Mouse (Mus musculus) cerebellum, adult 18-20 months (tissue): ENCODE data around the gene Ky.

Experiments used
- DNase-seq, 2 experiments: peaks; one replicate each; pipeline ENCODE4 v3.0.0; 2021

Gene Ky

DNA sequence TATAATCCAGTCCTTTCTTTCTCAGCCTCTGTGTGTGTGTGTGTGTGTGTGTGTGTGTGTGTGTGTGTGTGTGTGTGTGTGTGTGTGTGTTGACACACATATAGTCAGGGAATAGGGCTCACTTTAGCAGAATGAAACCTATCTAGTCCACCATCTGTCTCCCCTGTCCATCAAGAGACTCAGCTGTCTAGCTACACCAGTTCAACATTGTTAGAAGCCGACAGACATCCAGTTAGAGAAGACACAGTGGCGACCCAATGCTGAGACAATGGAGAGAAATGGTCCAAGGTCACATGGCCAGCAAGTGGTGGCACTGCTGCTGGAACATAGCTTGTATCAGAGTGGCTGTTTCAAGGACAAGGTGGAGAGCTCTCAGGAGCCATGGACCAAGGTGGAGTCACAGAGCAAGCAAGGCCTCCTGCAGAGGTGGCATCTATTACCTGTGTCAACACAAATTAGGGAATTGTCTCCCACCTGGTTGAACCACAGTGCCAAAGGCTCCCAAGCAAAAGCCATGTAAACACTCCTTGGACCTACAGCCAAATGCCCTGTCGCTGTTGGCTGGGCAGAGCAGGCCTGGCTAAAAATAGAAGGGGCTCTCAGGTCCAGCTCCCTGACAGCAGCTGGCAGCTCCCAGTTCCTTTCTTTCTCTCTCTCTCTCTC is 703 bp upstream of the Ky start:
- peak; percentile 40 to 41 for DNase-seq

DNA sequence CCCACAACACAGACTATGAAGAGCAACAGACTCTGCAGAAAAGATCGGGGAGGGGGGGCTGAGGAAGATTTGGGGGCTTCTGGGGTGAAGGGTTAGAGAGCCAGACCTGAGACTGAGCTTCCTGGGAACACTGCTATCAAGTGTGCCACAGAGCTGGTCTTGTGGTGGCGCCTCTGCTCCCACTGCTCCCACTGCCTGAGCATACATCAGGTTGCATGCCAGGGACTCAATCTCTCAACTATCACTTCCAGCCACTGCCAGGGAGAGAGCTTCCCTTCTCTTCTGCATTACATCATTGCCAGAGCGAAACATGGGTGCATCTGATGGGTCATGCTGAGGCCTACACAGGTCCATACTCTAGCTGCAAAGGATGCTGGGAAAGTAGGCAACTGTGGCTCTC is 2.8 kb downstream of the Ky start:
- DNase-seq = no peak

DNA sequence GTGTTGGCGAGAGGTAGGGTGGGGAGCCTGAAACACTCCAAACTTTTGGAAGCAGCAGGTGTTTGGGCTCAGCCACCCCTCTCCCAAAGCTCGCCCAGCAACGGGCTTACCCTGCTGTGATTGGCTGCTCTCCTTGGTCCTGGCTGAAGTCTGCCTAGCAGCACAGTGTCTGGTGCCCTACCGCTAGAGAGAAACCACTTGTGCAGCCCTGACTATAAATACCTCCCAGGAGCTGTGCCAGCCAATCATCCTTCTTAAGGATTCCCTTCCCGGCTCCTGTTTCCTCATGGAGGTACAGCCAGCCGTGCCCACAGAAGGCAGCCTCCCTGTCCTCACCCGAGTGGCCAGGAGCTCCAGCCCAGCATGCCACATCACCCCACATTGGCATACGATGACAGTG is 5.9 kb downstream of the Ky start:
- peak; percentile 37 to 43 for DNase-seq

DNA sequence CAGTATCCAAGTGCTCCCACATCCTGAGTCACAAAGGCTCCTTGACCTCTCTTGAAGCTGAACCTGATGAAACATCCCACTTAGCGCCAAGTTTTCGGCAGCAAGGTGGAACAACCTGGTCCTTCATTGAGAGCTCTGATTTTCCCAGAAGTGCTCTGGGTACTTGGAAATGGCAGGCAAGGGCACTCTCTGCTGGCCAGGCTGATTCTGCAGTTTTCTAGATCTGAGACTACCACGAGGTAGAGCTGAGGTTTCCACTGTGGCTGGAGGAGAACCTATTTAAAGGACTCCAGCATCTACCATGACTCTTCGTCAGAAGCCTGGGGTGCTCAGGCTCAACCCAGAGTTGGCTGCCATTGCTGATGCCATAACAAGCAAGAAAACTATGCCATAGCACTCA is 8.0 kb downstream of the Ky start:
- no peak for DNase-seq

DNA sequence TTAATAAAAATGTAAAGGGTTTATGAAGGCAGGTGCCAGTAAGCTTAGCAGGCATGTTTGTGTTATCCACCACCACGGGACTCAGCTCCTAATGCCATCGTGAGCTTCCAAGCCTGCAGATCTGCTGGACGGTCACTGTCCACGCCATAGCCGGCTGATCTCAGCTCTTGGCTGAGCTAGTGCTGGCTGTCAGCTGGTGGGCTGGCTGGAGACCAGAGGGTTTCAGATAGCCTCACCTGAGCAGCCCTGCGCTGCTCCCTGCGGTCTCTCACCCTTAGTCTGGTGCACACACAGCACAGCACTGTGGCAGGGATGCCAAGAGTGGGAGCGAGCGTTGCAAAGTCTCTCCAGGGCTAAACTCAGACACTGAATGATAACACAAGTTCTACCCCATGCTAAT is 12.9 kb downstream of the Ky start:
- peak; percentile 75 to 76 for DNase-seq

DNA sequence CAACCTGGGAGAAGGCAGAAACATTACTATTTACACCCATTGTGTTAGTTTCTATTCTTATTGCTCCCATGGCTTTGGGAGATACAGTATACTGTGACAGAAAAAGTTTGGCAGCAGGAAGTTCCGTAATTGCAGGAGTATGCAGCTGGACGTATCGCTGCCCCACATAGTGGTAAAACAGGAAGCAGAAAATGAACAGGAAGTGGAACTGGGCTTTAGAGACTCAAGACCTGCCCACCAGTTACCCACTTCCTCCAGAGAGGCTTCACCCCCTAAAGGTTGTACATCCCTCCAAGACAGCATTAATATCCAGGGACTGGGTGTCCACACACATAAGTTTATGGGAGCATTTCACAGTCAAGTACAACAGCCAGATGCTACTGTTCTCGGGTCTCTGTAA is 15.8 kb downstream of the Ky start:
- no peak for DNase-seq

DNA sequence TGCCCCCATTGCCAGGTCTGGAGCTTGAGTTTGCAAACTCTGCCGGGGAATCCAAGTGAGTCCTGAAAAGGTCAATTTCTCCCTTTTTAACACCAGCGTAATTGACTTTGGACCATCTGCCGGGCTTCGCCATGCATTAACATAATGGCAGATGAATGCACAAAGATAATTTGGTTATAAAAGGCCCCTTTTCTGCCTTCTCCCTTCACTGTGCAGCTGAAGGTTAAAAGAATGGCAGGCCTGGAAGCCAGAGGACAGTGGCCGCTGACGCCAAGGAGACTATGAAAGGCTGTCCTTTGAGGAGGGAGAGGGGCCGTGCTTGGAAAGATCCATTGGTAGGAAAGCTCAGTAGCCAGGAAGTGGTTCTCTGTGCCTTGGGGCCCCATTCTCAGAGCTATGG is 22.6 kb downstream of the Ky start:
- no peak for DNase-seq

DNA sequence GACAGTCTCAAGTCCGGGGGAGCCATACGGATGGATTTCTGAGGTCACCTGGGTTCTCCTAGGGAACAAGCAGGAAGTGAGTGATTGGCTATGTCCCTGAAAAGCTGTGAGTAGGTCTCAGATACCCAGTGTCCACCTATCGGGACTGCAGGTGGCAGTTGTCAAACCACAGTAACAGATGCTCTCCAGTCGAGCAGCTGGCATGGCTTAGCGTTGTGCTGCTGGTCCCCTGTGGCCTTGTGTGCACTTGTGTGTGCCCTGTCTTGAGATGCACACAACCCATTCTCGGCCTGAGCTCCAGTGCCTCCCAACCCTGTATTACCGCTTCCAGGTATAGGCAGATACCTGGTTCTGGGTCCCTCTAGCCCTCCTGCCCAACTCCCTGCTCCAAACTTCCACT is 23.0 kb downstream of the Ky start:
- no peak for DNase-seq

DNA sequence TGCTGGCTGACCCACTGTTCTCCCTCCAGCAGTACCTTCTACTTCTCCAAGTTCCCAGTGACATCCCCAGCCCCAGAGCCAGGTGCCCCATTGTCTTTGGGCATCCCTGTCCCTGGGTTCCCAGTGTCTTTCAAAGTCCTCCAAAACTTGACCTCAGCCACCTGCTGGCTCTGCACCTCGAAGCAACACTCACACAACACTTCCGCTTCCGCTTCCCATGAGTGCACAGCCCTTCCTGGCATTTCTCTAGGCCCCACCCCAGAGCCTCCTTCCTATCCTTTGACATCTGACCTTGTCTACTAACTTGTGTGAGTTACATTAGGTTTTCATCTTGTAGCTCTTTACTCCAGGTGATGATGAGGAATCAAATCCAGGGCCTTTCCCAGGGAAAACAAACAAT is 23.5 kb downstream of the Ky start:
- DNase-seq = no peak

DNA sequence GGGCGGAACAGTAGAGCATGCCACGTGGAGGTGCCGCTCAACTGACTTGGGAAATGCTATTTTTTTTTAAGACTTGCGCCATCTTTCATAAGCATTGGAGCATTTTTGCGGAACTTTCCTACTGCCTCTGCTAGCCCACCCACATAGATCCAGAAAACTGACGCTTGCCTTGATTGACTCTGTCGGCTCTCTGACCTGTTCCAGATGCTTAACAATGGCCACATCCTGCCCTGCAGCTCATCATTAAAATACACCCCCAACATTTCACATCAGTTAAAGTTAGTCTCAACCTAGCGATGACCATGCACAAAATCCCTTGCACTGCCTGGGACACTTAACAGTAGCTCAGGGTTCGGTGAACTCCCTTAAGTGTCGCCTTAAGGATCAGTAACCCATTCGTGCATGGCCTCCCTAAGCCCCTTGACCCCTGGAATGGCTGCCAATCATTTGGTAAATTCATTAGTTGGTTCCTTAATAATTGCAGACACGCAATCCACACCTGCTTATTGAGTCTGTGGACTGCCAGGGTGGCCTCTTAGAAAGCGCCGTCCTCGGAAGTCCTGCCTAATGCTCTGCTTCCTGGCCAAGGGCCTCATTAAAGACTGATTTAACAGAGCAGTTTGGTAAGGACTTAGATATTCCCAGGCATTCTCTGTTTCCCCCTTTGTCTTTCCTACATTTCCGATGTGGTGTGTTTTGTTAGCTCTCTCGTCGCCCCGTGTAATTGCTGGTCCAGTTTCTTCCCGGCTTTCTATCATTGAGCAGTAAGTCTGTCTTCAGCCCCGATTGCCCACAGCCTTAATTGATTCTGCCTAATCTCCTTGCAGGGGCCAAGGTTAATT is 25.7 kb downstream of the Ky start:
- DNase-seq = no peak

DNA sequence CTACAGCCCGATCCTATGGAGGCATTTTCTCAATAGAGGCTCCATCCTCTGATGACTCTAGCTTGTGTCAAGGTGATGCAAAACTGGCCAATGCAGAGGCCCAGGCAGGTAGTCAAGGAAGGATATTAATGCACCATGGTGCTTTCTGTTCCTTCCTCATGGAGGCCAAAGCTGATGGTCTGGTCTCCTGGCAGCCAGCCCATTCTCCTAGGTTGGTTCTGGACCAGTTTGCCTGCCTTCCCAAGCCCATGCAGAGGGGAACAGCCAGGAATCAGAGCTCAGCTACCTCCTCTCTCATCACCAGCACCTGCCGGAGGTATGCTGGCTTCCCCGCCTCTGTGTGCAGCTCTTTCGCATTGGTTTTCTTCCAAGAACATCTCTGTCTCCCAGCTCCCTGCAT is 31.4 kb downstream of the Ky start:
- no peak for DNase-seq

DNA sequence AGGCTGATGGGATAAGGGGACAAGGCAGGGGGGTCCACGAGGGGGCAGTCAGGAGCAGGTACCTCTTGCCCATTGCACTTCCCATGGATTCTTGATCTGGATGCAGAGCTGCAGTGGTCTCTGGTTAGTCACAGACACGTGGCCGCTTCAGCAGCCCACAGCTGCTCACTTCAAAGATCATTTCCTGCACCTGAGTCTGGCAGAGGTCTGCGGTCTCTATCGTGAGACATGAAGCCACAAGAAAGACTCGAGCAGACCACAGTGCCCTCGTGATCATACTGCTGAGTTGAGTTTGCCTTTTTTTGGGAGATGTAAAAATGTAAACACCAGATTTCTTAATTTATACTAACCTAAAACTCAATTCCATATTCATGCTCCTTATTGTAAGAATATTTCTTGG is 34.1 kb downstream of the Ky start:
- no peak for DNase-seq

DNA sequence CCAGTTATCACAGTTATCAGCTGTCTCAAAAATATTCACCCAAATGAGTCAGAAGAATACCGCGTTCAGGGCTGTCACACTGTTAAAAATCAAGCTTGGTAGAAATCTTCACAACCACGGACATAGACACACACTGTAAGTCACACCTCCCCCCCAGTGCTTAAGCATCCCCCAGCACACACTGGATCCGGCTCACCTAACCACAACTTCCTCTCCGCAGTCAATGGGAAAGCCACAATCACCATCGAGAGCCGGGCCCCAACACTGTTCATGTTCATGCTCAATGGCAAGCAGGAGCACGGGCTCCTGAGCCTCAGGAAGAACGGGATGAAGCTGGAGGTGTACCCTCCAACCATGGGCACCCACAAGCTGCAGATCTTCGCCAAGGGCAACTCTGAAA is 36.1 kb downstream of the Ky start:
- DNase-seq = no peak

DNA sequence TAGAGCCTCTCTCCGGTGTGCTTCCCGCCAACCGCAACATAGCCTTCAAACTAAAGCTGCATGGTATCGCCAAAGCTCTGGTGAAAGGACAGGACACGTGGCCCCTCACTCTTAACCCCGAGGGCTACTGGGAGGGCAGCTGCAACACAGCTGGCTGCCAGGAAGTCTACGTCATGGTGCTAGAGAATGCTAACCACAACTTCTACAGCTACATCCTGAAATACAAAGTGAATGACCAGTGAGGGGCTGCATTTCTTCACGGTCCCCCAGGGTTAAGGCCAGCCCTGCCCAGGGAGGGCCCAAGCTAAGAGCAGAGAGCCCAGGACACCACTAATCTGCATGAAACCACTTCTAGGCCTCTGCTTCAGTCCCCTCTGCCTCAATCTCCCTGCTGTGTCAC is 37.0 kb downstream of the Ky start:
- DNase-seq = no peak

DNA sequence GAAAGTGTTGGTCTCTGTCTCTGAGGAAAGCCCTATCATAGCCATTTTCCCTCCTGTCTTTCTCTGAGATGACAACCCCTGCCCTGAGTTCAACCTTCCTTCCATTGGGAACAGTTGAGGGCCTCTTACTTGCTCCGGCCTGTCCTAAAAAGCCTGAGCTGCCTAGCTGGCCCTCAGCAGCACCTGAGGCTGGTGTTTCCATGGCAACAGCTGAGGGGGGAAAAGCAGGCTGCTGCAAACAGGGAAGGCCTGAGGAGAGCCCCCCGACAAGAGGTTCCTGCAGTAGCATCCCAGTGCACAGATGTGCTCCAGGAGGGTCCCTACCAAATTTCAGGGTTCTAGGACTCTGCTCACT is 38.2 kb downstream of the Ky start:
- DNase-seq = no peak

DNA sequence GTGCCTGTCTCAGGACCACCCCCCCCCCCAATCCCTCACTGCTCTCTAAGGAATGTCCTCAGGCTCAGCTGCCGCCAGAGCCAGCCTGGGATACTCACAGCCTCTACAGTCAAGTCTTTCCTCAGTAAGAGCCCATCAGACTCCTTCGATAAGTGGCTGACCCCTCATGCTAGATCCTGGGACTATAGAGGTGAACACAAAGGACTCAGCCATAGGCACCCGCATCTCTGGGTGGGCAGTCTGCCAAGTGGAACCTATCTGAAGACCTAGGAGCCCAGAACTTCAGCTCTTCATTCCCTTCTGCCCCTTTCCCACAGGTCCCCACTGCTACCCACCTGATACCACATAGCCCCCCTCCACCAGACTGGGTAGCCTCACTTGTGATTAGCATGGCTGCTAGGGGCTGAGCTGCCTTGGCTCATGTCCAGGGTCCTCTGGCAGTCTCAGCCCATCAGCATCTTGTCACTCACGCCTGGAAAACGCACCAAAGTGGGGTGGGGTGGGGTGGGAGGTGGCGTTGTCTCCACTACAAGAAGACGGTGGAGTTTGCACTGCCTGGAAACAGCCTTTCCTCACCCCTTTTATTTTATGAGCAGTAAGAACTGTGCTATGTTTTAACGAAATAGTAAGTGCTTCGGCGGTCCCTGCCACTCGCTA is 38.7 kb downstream of the Ky start:
- DNase-seq = peak in 1 of 2 experiments; percentile 25

DNA sequence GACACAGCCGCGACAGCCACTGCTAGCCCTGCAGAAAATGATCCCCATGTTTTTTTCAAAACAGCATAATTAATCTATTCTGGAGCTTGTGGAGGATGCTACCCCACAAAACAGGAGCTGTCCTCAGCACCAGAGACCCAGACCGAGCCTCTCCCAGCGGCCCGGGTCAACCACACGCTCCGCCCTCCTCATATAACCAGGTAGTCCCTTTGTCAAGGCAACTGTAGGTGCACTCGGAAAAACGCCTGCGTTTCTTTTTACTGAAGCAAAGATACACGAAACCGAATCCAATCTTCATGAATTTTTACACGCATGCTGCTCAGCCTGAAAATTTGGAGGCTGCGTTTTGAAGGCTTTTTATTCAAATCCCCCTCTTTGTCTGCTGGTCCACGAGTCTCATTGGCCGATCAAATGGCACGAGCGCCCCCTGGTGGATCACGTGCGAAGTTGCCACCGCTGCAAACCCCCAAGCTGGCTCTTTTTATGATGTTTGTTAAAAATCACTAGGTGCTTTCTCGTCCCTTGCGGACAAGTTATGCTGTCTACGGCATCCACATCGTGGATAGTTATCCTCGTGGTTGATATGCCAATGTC is 39.3 kb downstream of the Ky start:
- DNase-seq = peak; percentile 74 to 91

DNA sequence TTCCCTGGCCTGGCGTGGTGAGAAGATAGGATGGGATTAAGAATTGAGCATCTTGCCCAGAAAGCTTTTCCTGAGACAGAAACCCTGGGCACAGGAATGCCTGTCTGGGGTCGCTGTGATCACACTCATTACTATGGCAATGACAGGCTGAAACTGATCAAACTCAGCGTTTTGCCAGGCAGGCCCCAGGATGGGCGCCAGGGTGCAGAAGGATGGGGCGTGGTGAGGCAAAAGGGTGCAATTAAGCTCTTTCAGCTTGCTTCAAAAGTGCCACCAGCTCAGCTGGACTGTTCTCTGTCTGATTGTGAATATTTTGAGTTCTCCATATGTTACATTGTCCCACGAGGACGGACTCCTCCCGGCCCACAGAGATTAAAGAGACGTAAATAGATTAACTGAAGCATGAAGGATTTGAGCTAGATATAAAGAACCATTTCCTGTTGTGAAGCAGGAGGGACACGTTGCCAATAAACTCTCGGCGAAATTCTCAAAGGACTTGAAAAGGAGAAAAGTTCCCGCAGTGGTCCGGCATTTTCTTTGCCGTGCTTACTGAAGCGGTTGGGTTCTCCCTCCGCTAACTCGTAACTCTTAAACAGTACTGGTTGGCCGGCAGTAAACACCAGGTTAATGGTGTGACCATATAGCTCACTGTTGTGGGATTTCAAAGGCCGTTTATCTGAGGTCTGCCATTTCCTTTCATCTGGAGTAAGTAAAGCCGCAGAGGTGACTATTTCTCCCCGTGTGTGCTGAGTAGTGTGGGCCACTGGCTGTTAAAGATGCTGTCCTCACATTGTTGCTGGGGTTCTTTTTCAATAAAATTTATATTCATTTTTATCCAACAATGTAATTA is 40.1 kb downstream of the Ky start:
- DNase-seq = peak in 1 of 2 experiments; percentile 10

DNA sequence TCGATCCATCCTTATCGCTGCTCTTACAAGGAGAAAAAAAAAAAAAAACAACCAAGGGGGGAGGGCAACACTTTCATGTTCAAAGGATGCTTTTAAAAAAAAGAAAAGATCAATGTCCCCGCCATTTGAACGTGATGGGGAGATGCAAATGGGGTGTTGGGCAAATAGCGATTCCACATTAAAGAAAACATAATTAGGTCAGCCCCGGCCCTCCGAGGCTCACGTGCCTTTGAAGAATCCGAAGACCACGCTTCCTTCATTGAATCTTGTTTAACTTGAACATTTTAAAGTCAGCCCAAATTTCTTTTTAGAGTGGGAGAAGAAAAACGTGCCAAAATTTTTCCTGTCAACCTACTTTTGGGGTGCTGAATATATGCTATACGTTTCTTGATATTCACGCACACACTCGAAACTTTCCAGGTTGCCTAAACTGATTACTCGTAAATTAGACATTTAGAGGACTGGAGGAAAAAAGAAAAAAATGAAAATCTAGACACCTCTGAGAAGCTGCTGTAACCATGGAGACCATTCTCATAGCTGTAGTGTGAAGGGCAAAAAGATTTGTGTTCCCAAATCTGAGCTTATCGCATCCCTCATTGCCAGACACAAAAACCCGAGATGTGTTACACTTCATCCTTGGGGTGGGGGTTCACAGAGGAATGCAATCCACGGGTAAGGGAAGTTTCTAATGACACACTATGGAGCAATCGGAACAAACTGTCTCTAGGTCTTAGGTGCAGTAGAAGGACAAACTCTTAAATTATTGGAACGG is 40.9 kb downstream of the Ky start:
- DNase-seq = no peak

DNA sequence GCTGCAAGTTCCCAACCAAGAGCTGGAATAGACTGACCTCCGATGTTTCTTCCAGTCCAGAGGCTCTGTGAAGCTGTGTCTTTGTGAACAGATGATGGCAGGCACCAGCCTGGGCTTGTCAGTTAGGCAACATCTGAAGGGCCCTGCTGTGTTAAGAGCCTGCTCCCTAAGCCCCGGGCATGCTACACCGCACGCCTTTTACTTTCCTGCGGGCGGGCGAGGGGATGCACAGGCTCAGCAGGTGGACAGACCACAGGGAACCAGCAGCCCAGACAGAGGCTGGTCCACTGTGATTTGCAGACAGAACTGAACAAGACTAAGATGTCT is 41.4 kb downstream of the Ky start:
- DNase-seq = no peak

DNA sequence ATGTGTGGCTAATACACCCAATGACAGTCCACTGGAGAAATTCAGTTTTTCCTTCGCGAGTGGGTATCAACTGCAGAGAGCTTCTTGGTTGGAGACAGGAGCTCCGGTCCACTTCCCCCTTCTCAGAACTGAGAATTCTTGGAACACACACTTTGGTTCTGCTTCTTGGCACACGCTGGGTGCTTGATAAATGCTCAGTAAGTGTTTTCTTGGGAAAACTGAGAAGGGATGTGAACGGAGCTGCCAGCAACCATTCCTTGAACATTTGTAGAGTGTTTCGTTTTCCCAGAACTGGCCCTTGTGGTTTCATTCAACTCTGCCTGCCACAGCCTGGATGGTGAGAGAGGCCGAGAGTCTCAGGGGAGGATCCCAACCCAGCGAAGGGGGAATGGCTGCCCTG is 43.7 kb downstream of the Ky start:
- DNase-seq = no peak

DNA sequence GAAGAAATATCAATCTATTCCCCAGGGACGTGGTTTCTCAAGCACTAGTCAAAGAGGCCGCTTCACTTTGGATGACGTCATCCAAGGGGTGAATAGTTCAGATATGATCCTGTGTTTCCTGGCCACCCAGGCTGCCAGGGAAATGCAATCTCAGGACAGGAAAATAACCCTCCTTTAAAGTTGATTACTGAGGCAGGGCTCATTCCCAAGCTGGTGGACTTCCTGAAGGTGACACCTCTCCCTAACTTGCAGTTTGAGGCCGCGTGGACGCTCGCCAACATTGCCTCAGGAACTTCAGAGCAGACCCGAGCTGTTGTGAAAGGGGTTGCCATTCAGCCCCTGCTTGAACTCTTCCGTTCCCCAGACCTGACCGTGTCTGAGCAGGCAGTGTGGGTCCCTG is 46.2 kb downstream of the Ky start:
- DNase-seq = no peak
